8 mouse cellular contexts compared by ENCODE assay signal in the genomic region with DNA sequence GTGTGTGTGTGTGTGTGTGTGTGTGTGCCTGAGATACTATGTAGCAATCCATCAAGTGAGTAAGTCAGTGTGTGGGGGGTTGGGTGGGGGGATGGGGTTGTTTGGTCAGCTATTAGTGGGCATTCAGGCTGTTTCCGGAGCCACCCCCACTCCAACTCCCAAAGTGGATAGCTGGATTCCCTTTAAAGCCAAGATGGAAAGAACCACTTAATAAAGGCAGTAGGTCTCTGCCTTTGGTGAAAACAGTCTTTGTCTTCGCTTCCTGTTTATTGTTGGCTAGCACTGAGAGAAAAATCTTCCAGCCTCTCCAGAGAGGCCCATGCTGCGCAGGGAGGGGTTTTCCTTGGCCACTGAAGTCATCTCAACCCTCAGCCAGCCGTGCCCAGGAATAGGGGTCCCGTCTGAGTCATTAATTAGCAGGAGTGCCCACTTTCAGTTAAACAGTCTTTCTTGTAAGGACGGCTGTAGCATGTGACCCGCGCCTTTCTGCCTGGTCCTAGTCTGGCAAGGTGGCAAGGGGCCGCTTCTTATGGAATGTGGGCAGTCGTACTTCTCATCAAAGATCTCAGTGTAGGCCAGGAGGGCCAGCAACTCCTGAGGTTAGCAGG. TPM values are rescaled to one million over a fixed set of nuclear protein-coding genes. Genes with fewer than 3 reads are reported as not detected.
DNase-seq lines count a peak whose midpoint lies in the region; ATAC-seq and TF ChIP-seq lines count a peak whose summit lies in the region.

No protein-coding gene starts in this region.

- intact Hi-C loops in heart, postnatal 36 days (cut with DNase I), result loop anchor here (2.0 kb wide), 1 partner anchor 38 kb away; a partner anchor contains a TSS
- intact Hi-C loops in left cerebral cortex, postnatal 25 days (cut with DNase I), result no loop called here
- intact Hi-C loops in left cerebral cortex, postnatal 10 days (cut with DNase I), result no loop called here

- H3K27me3 ChIP-seq in ES-Bruce4 (ENCODE audit: control insufficient read depth, insufficient read depth, low read length, poor library complexity, severe bottlenecking), result no peaks in the 10 kb centered on the region
- no peaks in the 10 kb centered on the region for H3K27me3 ChIP-seq in liver, embryonic 16.5 days (ENCODE audit: control insufficient read depth, insufficient read depth, low read depth, low read length)

- TF ChIP-seq POLR2A in ES-Bruce4 (IDR thresholded peaks at IDR 0.05; ENCODE audit: insufficient read depth, low read length), result no peak

- 0 out of 2 replicates have a peak overlapping the region, but pooled peaks have one; percentile 3 for H3K4me3 ChIP-seq in ES-Bruce4 (ENCODE audit: low read depth, low read length)
- no peak overlapping the region for H3K4me3 ChIP-seq in liver, embryonic 16.5 days (ENCODE audit: low read depth, low read length)

- TF ChIP-seq EP300 in ES-Bruce4 (IDR thresholded peaks at IDR 0.05; ENCODE audit: insufficient read depth, low read depth, low read length), result 0 out of 2 replicates have a peak, but pooled peaks have one; percentile 31

- no peaks in the 10 kb centered on the region for H3K36me3 ChIP-seq in ES-Bruce4 (ENCODE audit: control insufficient read depth, insufficient read depth, low read length, poor library complexity, severe bottlenecking)
- H3K36me3 ChIP-seq in liver, embryonic 16.5 days (ENCODE audit: control insufficient read depth, insufficient read depth), result no peaks in the 10 kb centered on the region

- 53% methylated on average over 10 of the region's 10 CpGs for WGBS in liver, embryonic 16.5 days (ENCODE audit: insufficient replicate concordance)

- no peak for ATAC-seq in liver, embryonic 16.5 days (ENCODE audit: low read depth)

- DNase-seq in embryo, embryonic 10 days (ENCODE audit: low spot score), result peak; percentile 35
- peak; percentile 29 to 49 for DNase-seq in heart, postnatal 36 days
- no peak for DNase-seq in natural killer cell, adult 2 months (ENCODE audit: low spot score in 2 of 2)
- DNase-seq in left cerebral cortex, postnatal 25 days (ENCODE audit: low spot score in 2 of 2), result no peak
- no peak for DNase-seq in B cell, adult 2 months
- DNase-seq in left cerebral cortex, postnatal 10 days (ENCODE audit: extremely low spot score in 1 of 2, low spot score in 2 of 2), result no peak

- peaks cover 10% of the 10 kb centered on the region for H3K4me1 ChIP-seq in ES-Bruce4 (ENCODE audit: control insufficient read depth, insufficient read depth, low read length)
- H3K4me1 ChIP-seq in liver, embryonic 16.5 days (ENCODE audit: control insufficient read depth, low read depth, low read length), result peaks cover 3% of the 10 kb centered on the region; the same call in 1 of the 2 replicates

- no peak for TF ChIP-seq CTCF in ES-Bruce4 (IDR thresholded peaks at IDR 0.05; ENCODE audit: low read depth, low read length)

- peak overlapping the region; percentile 57 for H3K27ac ChIP-seq in ES-Bruce4 (ENCODE audit: insufficient read depth, low read length)
- peak overlapping the region; percentile 41 for H3K27ac ChIP-seq in liver, embryonic 16.5 days (ENCODE audit: low read length)

- H3K4me2 ChIP-seq in liver, embryonic 16.5 days (ENCODE audit: low read depth, low read length), result no peak overlapping the region

- H3K9me3 ChIP-seq in ES-Bruce4 (replicated peaks; ENCODE audit: control insufficient read depth, insufficient read depth, low read length, poor library complexity, severe bottlenecking), result no peaks in the 10 kb centered on the region
- no peaks in the 10 kb centered on the region for H3K9me3 ChIP-seq in liver, embryonic 16.5 days (replicated peaks; ENCODE audit: control insufficient read depth, low read length)

- 0 out of 2 replicates have a peak overlapping the region, but pooled peaks have one; percentile 64 for H3K9ac ChIP-seq in ES-Bruce4 (ENCODE audit: low read depth, poor library complexity, severe bottlenecking)
- no peak overlapping the region for H3K9ac ChIP-seq in liver, embryonic 16.5 days (ENCODE audit: low read depth, low read length)

RNA-seq across cellular contexts. Expression of a gene that starts 38.1 kb away (rescaled TPM):
- 36.9 and 42.5 TPM in 2 replicates for polyA plus RNA-seq in ES-Bruce4 (2011; ENCODE audit: insufficient read depth, insufficient read length, low read depth, missing spikeins)
- 10 to 100 TPM; 20.6 to 23.0 TPM for total RNA-seq in heart, postnatal 36 days (2021)
- polyA plus RNA-seq in liver, embryonic 16.5 days (2015; fragmentation: Nextera tagmentation; extraction: Ambion mirVana), result 9.2 and 10.5 TPM in 2 replicates
- 10 to 100 TPM; 21.1 to 22.2 TPM for total RNA-seq in left cerebral cortex, postnatal 25 days (2021)
- 10 to 100 TPM; 20.5 to 25.1 TPM for total RNA-seq in left cerebral cortex, postnatal 10 days (2021)

Comparison
In these comparisons a context has a peak if more than half of its experiments do, and no peak if none do; other contexts are left out.
1. DNase-seq: peak in embryo, embryonic 10 days (single experiment) and heart, postnatal 36 days (2 of 2); none in natural killer cell, adult 2 months (0 of 2), left cerebral cortex, postnatal 25 days (0 of 2), B cell, adult 2 months (0 of 2) and left cerebral cortex, postnatal 10 days (0 of 2).